Mouse (Mus musculus) liver, embryonic 16.5 days (tissue): ENCODE measurements at regions not wholly inside any gene's neighbourhood (a gene's known extent, or its start where the extent isn't known, plus 50 kb on each side); places are given as distances from the start of the nearest gene placed in this dataset.
"Not testable (repeated sequence)": the region's sequence is repeated elsewhere in the genome, so short reads cannot be mapped to it uniquely, and the experiment has no call there.

Experiments
- ATAC-seq: fragments of 200-750 bp; cut with Nextera tagmentation; 2 replicates; pipeline ENCODE4 v1.8.0; 2017; ENCODE audit warnings: low read depth, mild to moderate bottlenecking, moderate number of reproducible peaks, moderate library complexity
- H3K27ac ChIP-seq: fragments of 300-500 bp; sonication (generic); 2 replicates; pipeline ENCODE4 v1.5.1; 2014; ENCODE audit warnings: mild to moderate bottlenecking, low read length
- H3K27me3 ChIP-seq: fragments of 300-500 bp; sonication (generic); 2 replicates; pipeline ENCODE4 v1.6.1; 2014; ENCODE audit warnings: low read depth, low read length, mixed read lengths; ENCODE audit not compliant: control insufficient read depth, insufficient read depth
- H3K36me3 ChIP-seq: fragments of 300-500 bp; sonication (generic); 2 replicates; pipeline ENCODE4 v1.6.1; 2014; ENCODE audit warnings: mild to moderate bottlenecking; ENCODE audit not compliant: control insufficient read depth, insufficient read depth
- H3K4me1 ChIP-seq: fragments of 300-500 bp; sonication (generic); 2 replicates; pipeline ENCODE4 v1.6.1; 2014; ENCODE audit warnings: low read depth, low read length, mixed read lengths; ENCODE audit not compliant: control insufficient read depth
- H3K4me2 ChIP-seq: fragments of 300-500 bp; sonication (generic); 2 replicates; pipeline ENCODE4 v1.6.1; 2014; ENCODE audit warnings: low read depth, low read length, mixed read lengths
- H3K4me3 ChIP-seq: fragments of 300-500 bp; sonication (generic); 2 replicates; pipeline ENCODE4 v1.5.1; 2014; ENCODE audit warnings: low read depth, mild to moderate bottlenecking, low read length
- H3K9ac ChIP-seq: fragments of 300-500 bp; sonication (generic); 2 replicates; pipeline ENCODE4 v1.6.1; 2014; ENCODE audit warnings: low read depth, low read length
- H3K9me3 ChIP-seq: fragments of 300-500 bp; sonication (generic); replicated peaks from 2 replicates; pipeline ENCODE4 v1.6.1; 2016; ENCODE audit warnings: low read length; ENCODE audit not compliant: control insufficient read depth
- WGBS: fragments of 180-500 bp; shearing (Covaris S2); extraction: QIAGEN DNeasy Blood & Tissue Kit; methylation state at CpG from one replicate; pipeline ENCODE4 v1.1.7; 2014; ENCODE audit not compliant: insufficient replicate concordance; 5-methylcytosine and 5-hydroxymethylcytosine counted together

DNA sequence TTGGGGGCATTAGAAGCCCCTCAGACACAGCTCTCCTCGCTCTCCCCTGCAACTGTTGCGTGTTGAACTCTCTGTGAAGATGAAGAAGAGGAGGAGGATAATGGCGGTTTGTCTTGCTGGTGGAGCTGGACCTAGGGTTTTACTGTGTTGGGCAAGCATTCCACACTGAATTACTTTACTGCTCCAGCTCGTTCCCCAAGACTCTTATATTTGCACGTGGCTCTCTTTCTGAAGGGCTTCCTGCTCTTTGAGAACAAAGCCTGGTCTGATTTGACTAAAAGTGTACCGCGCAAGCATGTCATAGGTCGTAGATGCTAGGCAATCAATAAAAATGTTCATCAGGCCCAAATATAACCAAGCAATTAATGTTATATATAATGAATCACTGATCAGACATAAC, 509.1 kb downstream of the Zfp704 start:
- no peaks in the 10 kb centered on the region for H3K36me3 ChIP-seq
- no peaks in the 10 kb centered on the region for H3K27me3 ChIP-seq
- H3K4me2 ChIP-seq, result no peak overlapping the region
- H3K9me3 ChIP-seq, result no peaks in the 10 kb centered on the region
- WGBS, result 64% methylated on average over 8 of the region's 8 CpGs
- H3K4me1 ChIP-seq, result no peaks in the 10 kb centered on the region
- H3K27ac ChIP-seq, result no peak overlapping the region
- H3K9ac ChIP-seq, result no peak overlapping the region
- no peak for ATAC-seq
- no peak overlapping the region for H3K4me3 ChIP-seq

DNA sequence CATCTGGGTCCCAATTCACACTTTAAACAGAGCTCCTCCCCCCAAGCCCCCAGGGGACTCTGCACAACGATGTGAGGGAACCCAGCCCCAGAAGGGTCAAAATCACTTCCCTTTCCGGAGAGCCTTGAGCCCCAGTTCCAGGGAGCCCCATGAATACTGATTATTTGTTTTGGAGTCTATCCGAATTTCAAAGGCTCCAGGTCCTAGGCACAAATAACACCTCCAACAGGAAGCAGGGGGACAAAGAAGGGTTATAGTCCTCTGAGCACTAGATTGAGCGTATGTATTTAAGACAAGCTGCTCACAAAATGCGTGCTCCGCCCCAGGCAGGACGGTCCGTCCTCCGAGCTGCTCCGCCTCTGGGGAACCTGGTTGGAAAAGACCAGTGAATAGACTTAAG, 511.4 kb downstream of the Zfp704 start:
- no peak overlapping the region for H3K9ac ChIP-seq
- no peak overlapping the region for H3K4me3 ChIP-seq
- no peaks in the 10 kb centered on the region for H3K36me3 ChIP-seq
- H3K4me2 ChIP-seq, result no peak overlapping the region
- H3K9me3 ChIP-seq, result no peaks in the 10 kb centered on the region
- ATAC-seq, result no peak
- 72% methylated on average over 10 of the region's 10 CpGs for WGBS
- H3K27ac ChIP-seq, result no peak overlapping the region
- H3K27me3 ChIP-seq, result no peaks in the 10 kb centered on the region
- H3K4me1 ChIP-seq, result no peaks in the 10 kb centered on the region

GRCm38 (mm10) chr3:9084134-9084533, 525.8 kb downstream of the Zfp704 start:
- H3K9ac ChIP-seq, result no peak overlapping the region
- H3K27ac ChIP-seq, result no peak overlapping the region
- H3K36me3 ChIP-seq, result no peaks in the 10 kb centered on the region
- no peak overlapping the region for H3K4me2 ChIP-seq
- no peaks in the 10 kb centered on the region for H3K9me3 ChIP-seq
- H3K27me3 ChIP-seq, result no peaks in the 10 kb centered on the region
- no peaks in the 10 kb centered on the region for H3K4me1 ChIP-seq
- H3K4me3 ChIP-seq, result no peak overlapping the region
- no peak for ATAC-seq
- WGBS, result 71% methylated on average over 5 of the region's 5 CpGs

DNA sequence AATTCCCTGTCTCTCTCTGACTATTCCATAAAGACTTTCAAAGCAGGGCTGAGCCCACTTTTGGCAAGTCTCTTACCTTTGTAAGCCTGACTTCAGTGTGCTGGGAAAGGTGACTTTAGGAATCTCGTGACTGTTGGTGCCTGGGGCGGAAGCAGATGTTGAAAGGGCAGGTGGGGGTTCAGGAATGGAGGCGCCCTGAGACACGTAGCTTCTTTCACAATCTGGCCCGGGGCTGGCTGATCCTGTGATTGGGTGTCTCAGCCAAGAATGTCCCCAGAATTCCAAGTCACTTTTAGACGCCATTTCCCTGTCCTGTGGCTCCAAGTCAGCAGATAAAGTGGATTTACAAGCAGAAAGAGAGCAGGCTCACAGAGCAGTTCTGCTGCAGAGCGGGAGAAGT, 527.8 kb downstream of the Zfp704 start:
- Histone ChIP-seq H3K4me3 (no peak overlapping the region), H3K9me3 (no peaks in the 10 kb centered on the region), H3K27me3 (no peaks in the 10 kb centered on the region), H3K36me3 (no peaks in the 10 kb centered on the region), H3K4me1 (no peaks in the 10 kb centered on the region), H3K4me2 (no peak overlapping the region), H3K9ac (no peak overlapping the region), H3K27ac (no peak overlapping the region)
- WGBS, result 53% methylated on average over 7 of the region's 7 CpGs
- ATAC-seq, result no peak

DNA sequence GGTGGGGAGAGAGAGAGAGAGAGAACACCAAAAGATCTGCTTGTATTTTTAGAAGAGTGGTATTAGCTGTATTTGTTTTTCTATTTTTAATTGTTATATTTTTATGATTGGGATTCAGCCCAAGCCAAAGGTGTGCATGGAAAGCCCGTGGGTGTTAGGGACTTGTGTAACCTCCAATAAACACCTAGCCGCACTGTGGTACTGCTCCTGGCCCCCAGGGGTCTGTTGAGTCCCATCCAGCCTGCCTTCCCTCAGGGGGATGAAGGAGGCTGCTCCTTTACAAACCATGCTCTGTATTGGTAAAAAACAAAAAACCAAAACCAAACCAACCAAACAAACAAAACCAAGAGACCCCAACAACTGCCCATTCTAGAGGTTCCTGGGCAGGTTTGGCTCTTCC, 531.7 kb downstream of the Zfp704 start:
- H3K4me2 ChIP-seq, result no peak overlapping the region
- H3K9ac ChIP-seq, result no peak overlapping the region
- H3K9me3 ChIP-seq, result no peaks in the 10 kb centered on the region
- no peaks in the 10 kb centered on the region for H3K27me3 ChIP-seq
- H3K27ac ChIP-seq, result no peak overlapping the region
- H3K4me1 ChIP-seq, result no peaks in the 10 kb centered on the region
- WGBS, result 74% methylated on average over 2 of the region's 2 CpGs
- no peaks in the 10 kb centered on the region for H3K36me3 ChIP-seq
- H3K4me3 ChIP-seq, result no peak overlapping the region
- no peak for ATAC-seq

- Histone ChIP-seq H3K27me3 (no peaks in the 10 kb centered on the region), H3K27ac (no peak overlapping the region), H3K36me3 (no peaks in the 10 kb centered on the region), H3K9ac (no peak overlapping the region), H3K9me3 (no peaks in the 10 kb centered on the region), H3K4me3 (no peak overlapping the region), H3K4me1 (no peaks in the 10 kb centered on the region), H3K4me2 (no peak overlapping the region)
- 20% methylated on average over 3 of the region's 3 CpGs for WGBS
- no peak for ATAC-seq
These were observed 533.2 kb downstream of the Zfp704 start for GRCm38 (mm10) chr3:9076696-9077095.

- not testable (repeated sequence) for H3K4me2 ChIP-seq, H3K4me1 ChIP-seq, H3K9me3 ChIP-seq, H3K27me3 ChIP-seq, H3K9ac ChIP-seq, H3K36me3 ChIP-seq, H3K27ac ChIP-seq, H3K4me3 ChIP-seq, ATAC-seq
- 80% methylated on average over 13 of the region's 13 CpGs for whole genome bisulfite sequencing
These were observed 537.4 kb downstream of the Zfp704 start for GRCm38 (mm10) chr3:9072471-9072870.

GRCm38 (mm10) chr3:9067048-9067447, 542.8 kb downstream of the Zfp704 start:
- Histone ChIP-seq H3K36me3 (no peaks in the 10 kb centered on the region), H3K4me3 (no peak overlapping the region), H3K4me1 (no peaks in the 10 kb centered on the region), H3K27ac (no peak overlapping the region), H3K4me2 (no peak overlapping the region), H3K9me3 (no peaks in the 10 kb centered on the region), H3K27me3 (no peaks in the 10 kb centered on the region), H3K9ac (no peak overlapping the region)
- 4% methylated on average over 12 of the region's 12 CpGs for WGBS
- no peak for ATAC-seq

GRCm38 (mm10) chr3:9066374-9066773, 543.5 kb downstream of the Zfp704 start:
- Histone ChIP-seq H3K27ac (no peak overlapping the region), H3K4me1 (no peaks in the 10 kb centered on the region), H3K4me2 (no peak overlapping the region), H3K9me3 (no peaks in the 10 kb centered on the region), H3K9ac (no peak overlapping the region), H3K27me3 (no peaks in the 10 kb centered on the region), H3K36me3 (no peaks in the 10 kb centered on the region), H3K4me3 (no peak overlapping the region)
- WGBS, result 66% methylated on average over 5 of the region's 5 CpGs
- ATAC-seq, result no peak

- 71% methylated on average over 5 of the region's 5 CpGs for WGBS
- H3K27me3 ChIP-seq, result no peaks in the 10 kb centered on the region
- H3K27ac ChIP-seq, result no peak overlapping the region
- H3K4me2 ChIP-seq, result no peak overlapping the region
- H3K9ac ChIP-seq, result no peak overlapping the region
- no peak for ATAC-seq
- no peaks in the 10 kb centered on the region for H3K9me3 ChIP-seq
- H3K4me1 ChIP-seq, result no peaks in the 10 kb centered on the region
- no peaks in the 10 kb centered on the region for H3K36me3 ChIP-seq
- H3K4me3 ChIP-seq, result no peak overlapping the region
These were observed 544.0 kb downstream of the Zfp704 start for GRCm38 (mm10) chr3:9065892-9066291.
